Mouse (Mus musculus) adrenal gland, postnatal 14 days (tissue): ENCODE results near the gene Mrpl58. TPM values are rescaled to one million over a fixed set of nuclear protein-coding genes. Genes with fewer than 3 reads are reported as not detected.

ENCODE experiments used
- DNase-seq: peaks from one replicate; pipeline ENCODE4 v3.0.0; 2021; ENCODE audit warnings: mixed read lengths
- long read RNA-seq, 2 experiments: library from polyadenylated mRNA; stranded (forward); transcript quantifications; one replicate each; pipeline ENCODE4 v2.0.0; 2021
- total RNA-seq: library from RNA; stranded (reverse); gene quantifications from 2 replicates; pipeline ENCODE4 v1.2.3, GENCODE M21; 2021

The Mrpl58 gene
- 136 and 146 TPM in 2 replicates for total RNA-seq
- long read RNA-seq, experiment 1, transcript Mrpl58-209 (6 exons, 2,596 nt): major isoform, 106 of 131 reads
- long read RNA-seq, experiment 1, transcript Mrpl58-202 (6 exons, 749 nt): minor isoform, 21 of 131 reads
- long read RNA-seq, experiment 1, partial matches to known transcripts: 2 of 131 reads
- long read RNA-seq, experiment 1, other reads (novel, unspliced or antisense): 1 of 131 reads
- long read RNA-seq, experiment 2, transcript Mrpl58-202 (6 exons, 749 nt): minor isoform, 18 of 107 reads
- long read RNA-seq, experiment 2, transcript Mrpl58-209 (6 exons, 2,596 nt): major isoform, 85 of 107 reads
- long read RNA-seq, experiment 2, partial matches to known transcripts: 1 of 107 reads
- long read RNA-seq, experiment 2, other reads (novel, unspliced or antisense): 2 of 107 reads

DNA sequence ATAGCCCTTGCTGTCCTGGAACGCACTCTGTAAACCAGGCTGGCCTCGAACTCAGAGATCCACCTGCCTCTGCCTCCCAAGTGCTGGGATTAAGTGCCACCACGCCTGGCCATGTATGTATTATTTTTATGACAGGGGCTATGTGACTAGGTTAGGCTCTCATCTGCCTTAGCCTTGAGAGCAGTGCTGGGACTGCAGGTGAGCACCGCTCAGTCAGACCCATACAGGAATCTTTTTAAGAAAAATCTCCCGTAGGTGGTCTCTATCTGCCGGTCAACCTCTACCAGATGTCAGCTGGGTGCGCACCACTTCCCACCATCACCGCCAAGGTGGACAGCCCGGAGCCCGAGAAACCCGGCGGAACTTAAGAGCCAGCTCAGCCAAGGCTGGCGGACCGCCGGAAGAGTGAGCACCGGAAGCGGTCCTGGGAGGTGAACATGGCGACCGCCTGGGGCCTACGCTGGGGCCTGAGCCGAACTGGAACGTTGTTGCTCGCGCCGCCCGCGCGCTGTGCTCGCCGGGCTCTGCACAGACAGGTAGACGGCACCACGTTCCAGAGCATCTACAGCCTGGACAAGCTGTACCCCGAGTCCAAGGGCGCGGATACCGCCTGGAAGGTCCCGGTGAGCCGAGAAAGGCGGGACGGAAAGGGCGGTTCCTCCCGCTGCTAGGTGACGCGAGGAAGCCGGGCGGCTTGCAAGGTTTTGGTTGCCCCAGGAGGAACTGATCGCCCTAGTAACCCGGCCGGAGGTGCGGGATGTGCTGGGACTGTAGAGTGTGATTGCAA lies at the start of gene Mrpl58:
Gene Mrpl58 (plus strand): TSS at position 415 of the 787 bp plus-strand sequence.
- DNase-seq: peak; percentile 93

DNA sequence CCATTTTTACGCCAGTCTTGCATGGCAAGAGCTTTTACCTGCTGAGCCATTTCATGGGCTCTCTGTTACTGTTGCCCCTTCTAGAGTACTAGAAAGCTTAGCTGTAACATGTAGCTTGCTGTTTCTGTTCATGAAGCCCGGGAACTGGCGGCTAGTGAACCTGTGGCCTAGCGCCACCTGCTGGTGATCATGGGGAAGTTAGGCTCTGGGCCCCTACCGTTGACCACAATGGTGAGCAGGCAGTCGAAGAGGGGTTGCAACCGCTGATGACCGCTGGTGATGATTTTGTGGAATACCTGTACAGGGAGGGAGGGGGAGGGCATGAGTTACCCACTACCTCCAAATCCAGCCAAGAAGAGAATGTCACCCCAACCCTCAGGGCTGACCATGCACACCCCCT lies 49.4 kb upstream of the Mrpl58 start:
- peak; percentile 83 for DNase-seq

DNA sequence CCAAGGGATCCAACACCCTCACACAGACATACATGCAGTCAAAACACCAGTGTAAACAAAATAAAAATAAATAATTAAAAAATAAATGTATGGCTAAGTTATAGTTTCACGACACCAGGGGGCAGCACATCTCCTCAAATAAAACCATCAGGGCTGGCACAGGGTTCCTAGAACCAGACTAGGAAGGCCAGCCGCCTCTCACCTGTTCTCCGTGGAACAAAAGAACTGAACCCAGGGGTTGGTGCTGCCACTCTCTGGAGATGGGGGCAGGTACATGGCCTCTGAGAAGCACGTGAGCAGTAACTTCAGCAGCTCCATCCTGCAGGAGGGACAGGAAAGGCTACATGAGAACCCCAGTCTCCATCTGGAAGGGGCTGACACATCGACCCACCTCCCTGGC lies 45.1 kb upstream of the Mrpl58 start:
- DNase-seq: peak; percentile 83

GRCm38 (mm10) chr11:115359293-115359692 lies 44.3 kb upstream of the Mrpl58 start:
- DNase-seq: no peak

DNA sequence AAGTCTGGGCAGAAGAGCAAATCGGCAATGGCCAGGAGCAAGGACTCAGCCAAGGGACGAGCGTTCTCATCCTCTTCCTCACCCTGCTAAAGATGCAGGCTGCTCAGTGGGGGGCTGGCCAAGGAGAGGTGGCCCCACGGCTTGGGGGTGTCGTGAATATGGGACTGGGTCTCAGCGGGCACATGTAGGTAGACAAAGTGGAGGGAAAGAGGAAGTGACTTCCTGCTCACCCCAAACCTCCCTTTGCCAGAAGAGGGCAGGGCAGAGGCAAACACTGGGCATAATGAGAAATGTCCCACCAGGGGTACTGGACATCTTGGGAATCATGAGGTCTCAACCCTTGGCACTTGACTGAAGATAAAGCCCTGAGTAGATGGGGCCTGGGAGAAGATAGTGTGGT lies 43.8 kb upstream of the Mrpl58 start:
- no peak for DNase-seq

DNA sequence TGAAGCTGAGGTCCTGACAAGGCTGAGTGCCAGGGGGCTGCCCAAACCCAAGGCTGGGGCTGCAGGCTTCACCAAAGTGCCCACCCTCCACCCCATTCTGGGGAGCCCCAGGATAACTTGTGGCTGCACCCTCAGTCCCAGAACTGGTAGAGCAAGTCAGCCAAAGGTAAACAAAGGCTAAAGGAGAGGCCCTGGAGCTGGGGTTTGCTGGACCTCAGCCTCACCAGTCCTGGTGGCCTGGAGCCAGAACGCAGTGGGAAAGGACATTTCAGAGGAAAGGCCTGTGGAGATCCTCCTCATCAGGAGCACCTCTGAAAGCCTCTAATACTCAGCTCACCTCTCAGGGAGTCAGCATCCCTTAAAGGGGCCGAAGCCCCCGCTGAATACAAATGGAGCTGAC lies 39.4 kb upstream of the Mrpl58 start:
- no peak for DNase-seq

DNA sequence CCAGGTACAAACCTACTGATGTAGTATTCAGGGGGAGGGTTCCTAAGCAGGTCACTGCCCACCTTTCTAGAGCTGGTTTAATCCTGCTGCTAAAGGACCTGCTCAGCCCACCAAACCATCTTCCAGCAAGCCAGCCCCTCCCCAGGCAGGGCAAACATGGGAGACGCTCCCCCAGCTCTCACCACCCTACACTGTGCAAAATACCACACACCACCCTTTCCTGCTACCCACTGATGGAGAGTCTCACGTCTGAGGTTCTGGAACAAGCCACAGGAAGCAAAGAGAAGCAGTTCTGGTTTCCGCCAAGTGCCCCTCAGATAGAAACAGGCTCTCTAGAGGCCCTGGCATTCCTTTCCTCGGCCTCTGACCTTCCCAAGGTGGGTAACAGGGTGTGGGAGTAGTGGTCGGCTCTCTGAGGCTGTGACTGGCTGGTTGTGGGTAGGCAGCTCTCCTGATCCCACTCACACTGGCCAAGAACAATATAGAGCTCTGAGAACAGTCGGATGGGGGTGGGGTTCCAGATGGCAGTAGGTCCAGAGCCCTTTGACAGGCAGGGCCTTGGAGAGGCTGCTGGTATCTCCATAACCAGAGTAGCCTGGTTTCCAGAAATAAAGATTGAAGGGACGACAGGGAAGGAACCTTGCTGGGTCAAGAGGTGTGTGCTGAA lies 37.4 kb upstream of the Mrpl58 start:
- no peak for DNase-seq

- DNase-seq: peak; percentile 40
Observed at GRCm38 (mm10) chr11:115366706-115367394, 36.7 kb upstream of the Mrpl58 start.

GRCm38 (mm10) chr11:115367395-115367944 lies 36.1 kb upstream of the Mrpl58 start, which contains the start of gene Hid1:
Gene Hid1, minus strand, starts transcription at chr11:115367756.
- peak; percentile 91 for DNase-seq

- DNase-seq: no peak
Observed at GRCm38 (mm10) chr11:115370368-115370767, 33.2 kb upstream of the Mrpl58 start.

- DNase-seq: no peak
Observed at GRCm38 (mm10) chr11:115371354-115371753, 32.2 kb upstream of the Mrpl58 start.

GRCm38 (mm10) chr11:115372015-115372414 lies 31.5 kb upstream of the Mrpl58 start:
- DNase-seq: no peak

- no peak for DNase-seq
Observed at GRCm38 (mm10) chr11:115372737-115373136, 30.8 kb upstream of the Mrpl58 start.

GRCm38 (mm10) chr11:115373805-115374694 lies 29.5 kb upstream of the Mrpl58 start:
- peak; percentile 90 for DNase-seq

- DNase-seq: peak; percentile 65
Observed at GRCm38 (mm10) chr11:115374695-115375425, 28.7 kb upstream of the Mrpl58 start.

GRCm38 (mm10) chr11:115376722-115377121 lies 26.8 kb upstream of the Mrpl58 start:
- no peak for DNase-seq

DNA sequence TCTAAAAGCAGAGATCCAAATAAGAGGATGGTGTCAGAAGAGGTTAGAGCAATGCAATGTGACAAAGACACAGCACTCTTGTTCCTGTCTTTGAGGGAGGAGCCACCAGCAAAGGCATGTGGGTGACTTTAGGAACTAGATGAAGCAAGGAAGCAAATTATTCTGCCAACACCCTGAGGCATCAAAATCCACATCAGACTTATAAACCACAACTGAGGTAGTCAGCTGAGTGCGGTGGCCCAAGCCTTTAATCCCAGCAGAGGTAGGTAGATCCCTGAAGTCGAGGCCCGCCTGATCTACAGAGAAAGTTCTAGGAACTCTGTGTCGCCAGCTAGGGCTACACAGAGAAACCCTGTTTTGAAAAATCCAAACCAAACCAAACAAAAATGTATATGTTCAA lies 26.3 kb upstream of the Mrpl58 start:
- no peak for DNase-seq

GRCm38 (mm10) chr11:115377854-115378253 lies 25.7 kb upstream of the Mrpl58 start:
- no peak for DNase-seq

- DNase-seq: no peak
Observed at GRCm38 (mm10) chr11:115381276-115381675, 22.3 kb upstream of the Mrpl58 start.
